8 mouse cellular contexts compared by ENCODE assay signal in genomic region chr2:29971838-29972635, GRCm38 (mm10). TPM values are rescaled to one million over a fixed set of nuclear protein-coding genes. Genes with fewer than 3 reads are reported as not detected.
DNase-seq lines count a peak whose midpoint lies in the region; ATAC-seq lines count a peak whose summit lies in the region.

No protein-coding gene starts in this region.

- H3K9ac ChIP-seq in neural tube, embryonic 15.5 days (replicated peaks), result no peak overlapping the region

- no peak; the same call in 1 of the 2 replicates for ATAC-seq in neural tube, embryonic 15.5 days (ENCODE audit: low FRiP score)

- H3K36me3 ChIP-seq in neural tube, embryonic 15.5 days, result peaks cover 36% of the 10 kb centered on the region

- no peaks in the 10 kb centered on the region for H3K9me3 ChIP-seq in neural tube, embryonic 15.5 days (replicated peaks)

- 82% methylated on average over 9 of the region's 9 CpGs for WGBS in neural tube, embryonic 15.5 days

- peak overlapping the region; percentile 48 for H3K27ac ChIP-seq in neural tube, embryonic 15.5 days (replicated peaks)

- H3K4me3 ChIP-seq in neural tube, embryonic 15.5 days (replicated peaks), result no peak overlapping the region

- H3K4me1 ChIP-seq in neural tube, embryonic 15.5 days, result peaks cover 73% of the 10 kb centered on the region

- H3K27me3 ChIP-seq in neural tube, embryonic 15.5 days (replicated peaks), result no peaks in the 10 kb centered on the region

- DNase-seq in 416B (ENCODE audit: low read depth), result peak; percentile 63
- peak; percentile 51 for DNase-seq in Muller cell, postnatal 12 days (ENCODE audit: inconsistent ontology term)
- peak; percentile 69 to 73 for DNase-seq in cerebellum, postnatal 36 days
- peak; percentile 54 for DNase-seq in heart, postnatal 25 days (ENCODE audit: low spot score)
- peak; percentile 45 for DNase-seq in left cerebral cortex, postnatal 4 days
- no peak for DNase-seq in thymus, postnatal 0 days (ENCODE audit: low spot score)
- no peak for DNase-seq in spleen, adult 18-20 months

- intact Hi-C loops in heart, postnatal 25 days (cut with DNase I), result no loop called here
- intact Hi-C loops in left cerebral cortex, postnatal 4 days (cut with DNase I), result no loop called here

- peak overlapping the region; percentile 26; the same call in 1 of the 2 replicates for H3K4me2 ChIP-seq in neural tube, embryonic 15.5 days

RNA-seq across cellular contexts. Expression of gene Sptan1, which starts 6.7 kb away (rescaled TPM):
- 100 to 1,000 TPM; 208 to 216 TPM for total RNA-seq in heart, postnatal 25 days (2021)
- 100 to 1,000 TPM; 880 to 916 TPM for total RNA-seq in left cerebral cortex, postnatal 4 days (2021)
- polyA plus RNA-seq in neural tube, embryonic 15.5 days (2015; fragmentation: Nextera tagmentation; extraction: Ambion mirVana), result 186 and 213 TPM in 2 replicates
- polyA plus RNA-seq in thymus, postnatal 0 days (2015; fragmentation: Nextera tagmentation; extraction: Ambion mirVana), result 47.5 and 53.2 TPM in 2 replicates

RNA-seq across cellular contexts. Expression of gene Gle1, which starts 36.8 kb away (rescaled TPM):
- 10 to 100 TPM; 25.4 to 26.6 TPM for total RNA-seq in heart, postnatal 25 days (2021)
- 10 to 100 TPM; 57.2 to 59.2 TPM for total RNA-seq in left cerebral cortex, postnatal 4 days (2021)
- 64.8 and 66.1 TPM in 2 replicates for polyA plus RNA-seq in neural tube, embryonic 15.5 days (2015; fragmentation: Nextera tagmentation; extraction: Ambion mirVana)
- polyA plus RNA-seq in thymus, postnatal 0 days (2015; fragmentation: Nextera tagmentation; extraction: Ambion mirVana), result 47.6 and 55.3 TPM in 2 replicates

Comparison
In these comparisons a context has a peak if more than half of its experiments do, and no peak if none do; other contexts are left out.
1. DNase-seq: peak in 416B (single experiment), Muller cell, postnatal 12 days (single experiment), cerebellum, postnatal 36 days (2 of 2), heart, postnatal 25 days (single experiment) and left cerebral cortex, postnatal 4 days (single experiment); none in thymus, postnatal 0 days (single experiment) and spleen, adult 18-20 months (0 of 2).
2. RNA of gene Sptan1, which starts 6.7 kb away (total RNA-seq): 880 to 916 TPM in left cerebral cortex, postnatal 4 days; 208 to 216 TPM in heart, postnatal 25 days; every median in the first group is over 4 times any median in the second.